Mouse (Mus musculus) heart, postnatal 0 days (tissue): ENCODE results near the gene Copz2.

Experiments
- CTCF ChIP-seq: IDR thresholded peaks from 2 replicates; pipeline ENCODE4 v1.5.1; 2016; ENCODE audit warnings: antibody characterized with exemption, control low read depth, low read depth
- EP300 ChIP-seq: IDR thresholded peaks from 2 replicates; pipeline ENCODE4 v1.6.1; 2016; ENCODE audit warnings: antibody characterized with exemption, low read depth

DNA sequence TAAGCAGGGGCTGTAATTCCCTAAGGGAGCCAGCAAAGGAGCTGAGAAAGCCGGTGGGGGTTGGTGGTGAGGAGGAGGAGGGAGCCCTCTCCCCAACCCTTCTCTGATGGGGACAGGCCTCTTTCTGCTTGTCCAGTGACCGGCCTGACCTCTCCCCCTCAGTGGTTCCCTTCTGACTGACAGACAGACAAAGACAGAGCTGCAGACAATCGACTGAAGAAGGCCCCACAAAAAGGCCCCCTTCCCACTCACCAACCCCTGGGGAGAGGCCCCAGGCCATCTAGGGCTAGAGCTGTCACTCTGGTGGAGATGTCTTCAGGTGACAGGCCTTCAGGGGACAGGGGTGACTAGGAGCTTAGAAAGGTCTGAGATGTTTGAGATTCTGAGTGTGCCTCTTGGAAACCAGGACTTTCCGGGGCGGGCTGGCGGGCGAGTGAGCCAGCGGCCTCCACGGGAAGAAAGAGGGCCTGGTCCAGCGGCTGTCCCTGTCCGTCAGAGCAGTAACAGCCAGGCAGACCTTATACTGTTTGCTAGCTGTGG lies 24.0 kb downstream of the Copz2 start:
- TF ChIP-seq CTCF (no peak), EP300 (no peak)
